Comparison of ENCODE assay signal across 10 mouse cellular contexts in genomic region chr19:11817586-11817985, GRCm38 (mm10). TPM values are rescaled to one million over a fixed set of nuclear protein-coding genes. Genes with fewer than 3 reads are reported as not detected.
DNase-seq lines count a peak whose midpoint lies in the region; ATAC-seq lines count a peak whose summit lies in the region.
"Had no signal": no experiment of that assay in that cellular context is flagged by ENCODE, and none has a peak within 500 bp of the region (broad histone marks: within the 10 kb centered on the region; RNA-seq: fewer than 3 reads in every experiment).

No protein-coding gene starts in this region.

- H3K9me3 ChIP-seq in kidney, embryonic 16.5 days (ENCODE audit: low read length), result no peaks in the 10 kb centered on the region
- no peaks in the 10 kb centered on the region for H3K9me3 ChIP-seq in embryonic facial prominence, embryonic 11.5 days (replicated peaks; ENCODE audit: control insufficient read depth, low read length)
- H3K9me3 ChIP-seq in intestine, embryonic 15.5 days, result no peaks in the 10 kb centered on the region
- no peaks in the 10 kb centered on the region for H3K9me3 ChIP-seq in neural tube, embryonic 14.5 days (ENCODE audit: control insufficient read depth, low read length)

- H3K4me1 ChIP-seq in kidney, embryonic 16.5 days (ENCODE audit: insufficient read depth, low read length), result peaks cover 35% of the 10 kb centered on the region
- peaks cover 2% of the 10 kb centered on the region for H3K4me1 ChIP-seq in embryonic facial prominence, embryonic 11.5 days (ENCODE audit: control insufficient read depth, insufficient read depth, low read length)
- H3K4me1 ChIP-seq in intestine, embryonic 15.5 days (replicated peaks), result peaks cover 16% of the 10 kb centered on the region; the same call in 1 of the 2 replicates
- peaks cover 7% of the 10 kb centered on the region; the same call in 1 of the 2 replicates for H3K4me1 ChIP-seq in neural tube, embryonic 14.5 days (ENCODE audit: control insufficient read depth, insufficient read depth, low read length)

- ATAC-seq in kidney, embryonic 16.5 days (ENCODE audit: low FRiP score, low TSS enrichment), result no peak
- ATAC-seq in embryonic facial prominence, embryonic 11.5 days (replicated peaks; ENCODE audit: insufficient number of reproducible peaks, low FRiP score, low TSS enrichment, low read depth), result no peak
- no peak for ATAC-seq in intestine, embryonic 15.5 days
- no peak for ATAC-seq in neural tube, embryonic 14.5 days (ENCODE audit: low read depth)

- H3K4me2 ChIP-seq in kidney, embryonic 16.5 days (replicated peaks; ENCODE audit: low read depth, low read length), result peak overlapping the region; percentile 97
- 0 out of 2 replicates have a peak overlapping the region, but pooled peaks have one; percentile 13 for H3K4me2 ChIP-seq in embryonic facial prominence, embryonic 11.5 days (ENCODE audit: low read depth, low read length)
- H3K4me2 ChIP-seq in intestine, embryonic 15.5 days (replicated peaks), result peak overlapping the region; percentile 89
- H3K4me2 ChIP-seq in neural tube, embryonic 14.5 days (ENCODE audit: low read depth, low read length), result peak overlapping the region; percentile 89; the same call in 1 of the 2 replicates

- H3K27me3 ChIP-seq in kidney, embryonic 16.5 days (ENCODE audit: insufficient read depth, low read length), result no peaks in the 10 kb centered on the region
- H3K27me3 ChIP-seq in embryonic facial prominence, embryonic 11.5 days (ENCODE audit: control insufficient read depth, insufficient read depth, low read length), result peaks cover 18% of the 10 kb centered on the region
- H3K27me3 ChIP-seq in intestine, embryonic 15.5 days (replicated peaks), result no peaks in the 10 kb centered on the region
- H3K27me3 ChIP-seq in neural tube, embryonic 14.5 days (ENCODE audit: control insufficient read depth, insufficient read depth, low read length), result peaks cover 18% of the 10 kb centered on the region

- 12% methylated on average over 5 of the region's 5 CpGs for WGBS in kidney, embryonic 16.5 days
- WGBS in embryonic facial prominence, embryonic 11.5 days, result 9% methylated on average over 5 of the region's 5 CpGs
- 21% methylated on average over 5 of the region's 5 CpGs for WGBS in intestine, embryonic 15.5 days
- WGBS in neural tube, embryonic 14.5 days, result 10% methylated on average over 5 of the region's 5 CpGs

- DNase-seq in kidney, adult 9 months, result no peak
- no peak for DNase-seq in embryonic facial prominence, embryonic 11.5 days (ENCODE audit: low spot score)
- DNase-seq in gastrocnemius, adult 18-20 months (ENCODE audit: low spot score), result no peak
- DNase-seq in spleen, adult 12 weeks (ENCODE audit: low spot score), result no peak
- DNase-seq in B cell, adult 2 months, result no peak

- H3K4me3 ChIP-seq in kidney, embryonic 16.5 days (ENCODE audit: low read length), result peak overlapping the region; percentile 85
- no peak overlapping the region; the same call in 1 of the 2 replicates for H3K4me3 ChIP-seq in embryonic facial prominence, embryonic 11.5 days (ENCODE audit: low read depth, low read length)
- peak overlapping the region; percentile 90 for H3K4me3 ChIP-seq in intestine, embryonic 15.5 days (replicated peaks)
- peak overlapping the region; percentile 62; the same call in 1 of the 2 replicates for H3K4me3 ChIP-seq in neural tube, embryonic 14.5 days (ENCODE audit: low read depth, low read length)

- H3K9ac ChIP-seq in kidney, embryonic 16.5 days (replicated peaks; ENCODE audit: low read length), result peak overlapping the region; percentile 91
- no peak overlapping the region for H3K9ac ChIP-seq in embryonic facial prominence, embryonic 11.5 days (replicated peaks; ENCODE audit: low read length)
- no peak overlapping the region for H3K9ac ChIP-seq in intestine, embryonic 15.5 days
- no peak overlapping the region for H3K9ac ChIP-seq in neural tube, embryonic 14.5 days (replicated peaks; ENCODE audit: low read depth, low read length)

- H3K36me3 ChIP-seq in kidney, embryonic 16.5 days (ENCODE audit: insufficient read depth, low read length), result no peaks in the 10 kb centered on the region
- H3K36me3 ChIP-seq in embryonic facial prominence, embryonic 11.5 days (replicated peaks; ENCODE audit: control insufficient read depth, insufficient read depth, low read depth, low read length), result no peaks in the 10 kb centered on the region
- no peaks in the 10 kb centered on the region for H3K36me3 ChIP-seq in intestine, embryonic 15.5 days
- no peaks in the 10 kb centered on the region for H3K36me3 ChIP-seq in neural tube, embryonic 14.5 days (ENCODE audit: control insufficient read depth, insufficient read depth, low read length)

- no peak overlapping the region for H3K27ac ChIP-seq in kidney, embryonic 16.5 days (ENCODE audit: low read length)
- no peak overlapping the region for H3K27ac ChIP-seq in embryonic facial prominence, embryonic 11.5 days (replicated peaks; ENCODE audit: low read depth, low read length)
- no peak overlapping the region for H3K27ac ChIP-seq in intestine, embryonic 15.5 days
- no peak overlapping the region for H3K27ac ChIP-seq in neural tube, embryonic 14.5 days (ENCODE audit: low read depth, low read length)

RNA-seq across cellular contexts. Expression of gene Stx3, which starts 1.6 kb away (rescaled TPM):
- 25.5 and 26.5 TPM in 2 replicates for polyA plus RNA-seq in kidney, embryonic 16.5 days (2015; fragmentation: Nextera tagmentation; extraction: Ambion mirVana)
- polyA plus RNA-seq in embryonic facial prominence, embryonic 11.5 days (2014; fragmentation: Nextera tagmentation; extraction: Ambion mirVana), result 10.8 and 13.0 TPM in 2 replicates
- 41.6 and 44.8 TPM in 2 replicates for polyA plus RNA-seq in intestine, embryonic 15.5 days (2015; fragmentation: Nextera tagmentation; extraction: Ambion mirVana)
- polyA plus RNA-seq in neural tube, embryonic 14.5 days (2014; fragmentation: Nextera tagmentation; extraction: Ambion mirVana), result 13.2 and 16.9 TPM in 2 replicates
- total RNA-seq in gastrocnemius, adult 18-20 months (2021), result 1 to 10 TPM; 1.7 to 1.8 TPM

RNA-seq across cellular contexts. Expression of gene Olfr1417, which starts 21.4 kb away (rescaled TPM):
- polyA plus RNA-seq in kidney, embryonic 16.5 days (2015; fragmentation: Nextera tagmentation; extraction: Ambion mirVana), result 0.16 TPM in 1 of 2 replicates, not detected in the other
- not detected in 2 replicates for polyA plus RNA-seq in embryonic facial prominence, embryonic 11.5 days (2014; fragmentation: Nextera tagmentation; extraction: Ambion mirVana)
- polyA plus RNA-seq in intestine, embryonic 15.5 days (2015; fragmentation: Nextera tagmentation; extraction: Ambion mirVana), result not detected in 2 replicates
- 0.15 TPM in 1 of 2 replicates, not detected in the other for polyA plus RNA-seq in neural tube, embryonic 14.5 days (2014; fragmentation: Nextera tagmentation; extraction: Ambion mirVana)
- total RNA-seq in gastrocnemius, adult 18-20 months (2021), result not detected
- total RNA-seq: hematopoietic stem cell, adult 5-6 weeks had no signal
- polyA plus RNA-seq: spleen, adult 2 months had no signal

RNA-seq across cellular contexts. Expression of gene Olfr1418, which starts 43.3 kb away (rescaled TPM):
- not detected in 2 replicates for polyA plus RNA-seq in kidney, embryonic 16.5 days (2015; fragmentation: Nextera tagmentation; extraction: Ambion mirVana)
- not detected in 2 replicates for polyA plus RNA-seq in embryonic facial prominence, embryonic 11.5 days (2014; fragmentation: Nextera tagmentation; extraction: Ambion mirVana)
- not detected in 2 replicates for polyA plus RNA-seq in intestine, embryonic 15.5 days (2015; fragmentation: Nextera tagmentation; extraction: Ambion mirVana)
- not detected in 2 replicates for polyA plus RNA-seq in neural tube, embryonic 14.5 days (2014; fragmentation: Nextera tagmentation; extraction: Ambion mirVana)
- total RNA-seq in gastrocnemius, adult 18-20 months (2021), result not detected
- total RNA-seq: hematopoietic stem cell, adult 5-6 weeks had no signal
- polyA plus RNA-seq: spleen, adult 2 months had no signal

RNA-seq across cellular contexts. Expression of gene Mrpl16, which starts 47.4 kb away (rescaled TPM):
- polyA plus RNA-seq in kidney, embryonic 16.5 days (2015; fragmentation: Nextera tagmentation; extraction: Ambion mirVana), result 49.2 and 54.4 TPM in 2 replicates
- polyA plus RNA-seq in embryonic facial prominence, embryonic 11.5 days (2014; fragmentation: Nextera tagmentation; extraction: Ambion mirVana), result 53.7 and 60.8 TPM in 2 replicates
- 58.3 and 63.8 TPM in 2 replicates for polyA plus RNA-seq in intestine, embryonic 15.5 days (2015; fragmentation: Nextera tagmentation; extraction: Ambion mirVana)
- polyA plus RNA-seq in neural tube, embryonic 14.5 days (2014; fragmentation: Nextera tagmentation; extraction: Ambion mirVana), result 50.1 and 54.2 TPM in 2 replicates
- 10 to 100 TPM; 60.5 to 63.2 TPM for total RNA-seq in gastrocnemius, adult 18-20 months (2021)

RNA-seq across cellular contexts. Expression of gene Olfr1419, which starts 57.3 kb away (rescaled TPM):
- polyA plus RNA-seq in kidney, embryonic 16.5 days (2015; fragmentation: Nextera tagmentation; extraction: Ambion mirVana), result not detected in 2 replicates
- polyA plus RNA-seq in embryonic facial prominence, embryonic 11.5 days (2014; fragmentation: Nextera tagmentation; extraction: Ambion mirVana), result not detected in 2 replicates
- polyA plus RNA-seq in intestine, embryonic 15.5 days (2015; fragmentation: Nextera tagmentation; extraction: Ambion mirVana), result not detected in 2 replicates
- not detected in 2 replicates for polyA plus RNA-seq in neural tube, embryonic 14.5 days (2014; fragmentation: Nextera tagmentation; extraction: Ambion mirVana)
- total RNA-seq in gastrocnemius, adult 18-20 months (2021), result not detected
- total RNA-seq: hematopoietic stem cell, adult 5-6 weeks had no signal
- polyA plus RNA-seq: spleen, adult 2 months had no signal

Comparison
In these comparisons a context has a peak if more than half of its experiments do, and no peak if none do; other contexts are left out.
1. H3K4me2 ChIP-seq: peak in every context shown above with its lines; median percentile 97 in kidney, embryonic 16.5 days; 89 in intestine, embryonic 15.5 days; 89 in neural tube, embryonic 14.5 days; 13 in embryonic facial prominence, embryonic 11.5 days.